Mouse (Mus musculus) stomach, postnatal 0 days (tissue): ENCODE data around the gene Gpr55. TPM values are rescaled to one million over a fixed set of nuclear protein-coding genes. Genes with fewer than 3 reads are reported as not detected.

Experiments used
- ATAC-seq: fragments of 200-750 bp; cut with Nextera tagmentation; 2 replicates; pipeline ENCODE4 v1.8.0; 2017; ENCODE audit not compliant: low FRiP score, low TSS enrichment
- DNase-seq: peaks from one replicate; pipeline ENCODE4 v3.0.0-alpha.2; 2016; ENCODE audit warnings: low spot score
- H3K27ac ChIP-seq: fragments of 300-500 bp; sonication (generic); replicated peaks from 2 replicates; pipeline ENCODE4 v1.5.1; 2014; ENCODE audit warnings: mild to moderate bottlenecking, control low read depth
- H3K27me3 ChIP-seq: fragments of 300-500 bp; sonication (generic); 2 replicates; pipeline ENCODE4 v1.6.1; 2014; ENCODE audit warnings: low read length; ENCODE audit not compliant: control insufficient read depth, insufficient read depth
- H3K36me3 ChIP-seq: fragments of 300-500 bp; sonication (generic); 2 replicates; pipeline ENCODE4 v1.6.1; 2014; ENCODE audit warnings: low read length, mixed read lengths; ENCODE audit not compliant: control insufficient read depth, insufficient read depth
- H3K4me1 ChIP-seq: fragments of 300-500 bp; sonication (generic); replicated peaks from 2 replicates; pipeline ENCODE4 v1.6.1; 2014; ENCODE audit warnings: antibody characterized with exemption; ENCODE audit not compliant: control insufficient read depth, insufficient read depth
- H3K4me2 ChIP-seq: fragments of 300-500 bp; sonication (generic); replicated peaks from 2 replicates; pipeline ENCODE4 v1.6.1; 2014; ENCODE audit warnings: low read depth, mild to moderate bottlenecking, control low read depth, moderate library complexity
- H3K4me3 ChIP-seq: fragments of 300-500 bp; sonication (generic); 2 replicates; pipeline ENCODE4 v1.5.1; 2014; ENCODE audit warnings: low read depth, low read length, control low read depth
- H3K9ac ChIP-seq: fragments of 300-500 bp; sonication (generic); 2 replicates; pipeline ENCODE4 v1.6.1; 2014; ENCODE audit warnings: mild to moderate bottlenecking, low read length, control low read depth, mixed read lengths
- H3K9me3 ChIP-seq: fragments of 300-500 bp; sonication (generic); 2 replicates; pipeline ENCODE4 v1.6.1; 2016; ENCODE audit warnings: low read length; ENCODE audit not compliant: control insufficient read depth
- CTCF ChIP-seq: IDR thresholded peaks from 2 replicates; pipeline ENCODE4 v1.5.1; 2016; ENCODE audit warnings: antibody characterized with exemption, low read depth, mild to moderate bottlenecking, moderate library complexity
- EP300 ChIP-seq: optimal IDR thresholded peaks from 2 replicates; pipeline ENCODE3; 2016; ENCODE audit warnings: antibody characterized with exemption
- WGBS: fragments of 180-500 bp; shearing (Covaris S2); extraction: QIAGEN DNeasy Blood & Tissue Kit; methylation state at CpG from one replicate; pipeline ENCODE4 v1.1.7; 2014; 5-methylcytosine and 5-hydroxymethylcytosine counted together
- polyA plus RNA-seq: library from polyadenylated mRNA; unstranded; fragments of >200 nt; fragmentation: Nextera tagmentation; extraction: Ambion mirVana; gene quantifications from 2 replicates; pipeline ENCODE4 v1.2.1, GENCODE M21; 2015

The Gpr55 gene
- polyA plus RNA-seq, result 0.08 and 0.16 TPM in 2 replicates

GRCm38 (mm10) chr1:85960873-85961272 is at the start of gene Gpr55:
Gpr55 (minus strand) TSS chr1:85961007.
- DNase-seq, result no peak
- 0 out of 2 replicates have a peak within 1 kb of the TSS, but pooled peaks have one; percentile 45 for H3K27ac ChIP-seq
- ATAC-seq, result peak; percentile 37; the same call in 1 of the 2 replicates

GRCm38 (mm10) chr1:86007778-86008177 is 47.0 kb upstream of the Gpr55 start:
- WGBS, result 2% methylated on average over 7 of the region's 7 CpGs
- TF ChIP-seq CTCF, result peak; percentile 96
- no peak for TF ChIP-seq EP300
- H3K4me3 ChIP-seq, result no peak overlapping the region

More at GRCm38 (mm10) chr1:85960873-85961272, at the start of gene Gpr55:
- no peak within 1 kb of the TSS for H3K9ac ChIP-seq
- H3K36me3 ChIP-seq, result no peaks in the 10 kb centered on the region
- H3K4me2 ChIP-seq, result no peak within 1 kb of the TSS
- no peaks in the 10 kb centered on the region for H3K27me3 ChIP-seq
- no peak within 1 kb of the TSS for H3K4me3 ChIP-seq
- WGBS, result 44% methylated on average over 5 of the region's 5 CpGs
- no peaks in the 10 kb centered on the region for H3K9me3 ChIP-seq
- TF ChIP-seq EP300 (no peak), CTCF (no peak)
- H3K4me1 ChIP-seq, result no peaks in the 10 kb centered on the region; the same call in 1 of the 2 replicates

GRCm38 (mm10) chr1:86006040-86006439 is 45.2 kb upstream of the Gpr55 start:
- Histone ChIP-seq H3K9me3 (no peaks in the 10 kb centered on the region), H3K4me1 (no peaks in the 10 kb centered on the region), H3K4me2 (no peak overlapping the region), H3K27me3 (no peaks in the 10 kb centered on the region), H3K4me3 (no peak overlapping the region), H3K9ac (no peak overlapping the region), H3K27ac (no peak overlapping the region), H3K36me3 (no peaks in the 10 kb centered on the region)
- 92% methylated on average over 6 of the region's 6 CpGs for WGBS
- DNase-seq (no peak), ATAC-seq (no peak)
- no peak for TF ChIP-seq EP300
- no peak for TF ChIP-seq CTCF

More at GRCm38 (mm10) chr1:86007778-86008177, 47.0 kb upstream of the Gpr55 start:
- Histone ChIP-seq H3K9ac (no peak overlapping the region), H3K4me2 (no peak overlapping the region; the same call in 1 of the 2 replicates), H3K27ac (no peak overlapping the region), H3K4me1 (no peaks in the 10 kb centered on the region), H3K9me3 (no peaks in the 10 kb centered on the region), H3K27me3 (no peaks in the 10 kb centered on the region), H3K36me3 (no peaks in the 10 kb centered on the region)
- ATAC-seq, result peak; percentile 76; the same call in 1 of the 2 replicates
- DNase-seq, result peak; percentile 90

GRCm38 (mm10) chr1:86005540-86005939 is 44.7 kb upstream of the Gpr55 start:
- DNase-seq, result no peak
- no peak overlapping the region for H3K4me3 ChIP-seq
- no peak overlapping the region for H3K4me2 ChIP-seq
- H3K36me3 ChIP-seq, result no peaks in the 10 kb centered on the region
- no peaks in the 10 kb centered on the region for H3K4me1 ChIP-seq
- no peak for TF ChIP-seq EP300
- TF ChIP-seq CTCF, result no peak
- no peak overlapping the region for H3K27ac ChIP-seq
- 92% methylated on average over 10 of the region's 10 CpGs for WGBS
- ATAC-seq, result no peak
- no peaks in the 10 kb centered on the region for H3K27me3 ChIP-seq
- no peak overlapping the region for H3K9ac ChIP-seq
- H3K9me3 ChIP-seq, result no peaks in the 10 kb centered on the region

- Histone ChIP-seq H3K4me1 (no peaks in the 10 kb centered on the region), H3K9me3 (no peaks in the 10 kb centered on the region), H3K36me3 (no peaks in the 10 kb centered on the region), H3K9ac (no peak overlapping the region), H3K4me3 (no peak overlapping the region), H3K27ac (no peak overlapping the region), H3K27me3 (no peaks in the 10 kb centered on the region), H3K4me2 (no peak overlapping the region)
- TF ChIP-seq EP300 (no peak), CTCF (no peak)
- WGBS, result 65% methylated on average over 18 of the region's 18 CpGs
- DNase-seq, result no peak
- ATAC-seq, result no peak
Measured at GRCm38 (mm10) chr1:85999853-86000570, 39.2 kb upstream of the Gpr55 start.

GRCm38 (mm10) chr1:85998012-85998411 is 37.2 kb upstream of the Gpr55 start:
- ATAC-seq (no peak), DNase-seq (no peak)
- no peaks in the 10 kb centered on the region for H3K9me3 ChIP-seq
- H3K4me3 ChIP-seq, result no peak overlapping the region
- no peaks in the 10 kb centered on the region for H3K36me3 ChIP-seq
- 75% methylated on average over 4 of the region's 4 CpGs for WGBS
- H3K27me3 ChIP-seq, result no peaks in the 10 kb centered on the region
- no peaks in the 10 kb centered on the region for H3K4me1 ChIP-seq
- no peak overlapping the region for H3K27ac ChIP-seq
- H3K4me2 ChIP-seq, result no peak overlapping the region
- TF ChIP-seq CTCF (no peak), EP300 (no peak)
- no peak overlapping the region for H3K9ac ChIP-seq
